ENCODE assay signal across 16 mouse cellular contexts in the genomic region with DNA sequence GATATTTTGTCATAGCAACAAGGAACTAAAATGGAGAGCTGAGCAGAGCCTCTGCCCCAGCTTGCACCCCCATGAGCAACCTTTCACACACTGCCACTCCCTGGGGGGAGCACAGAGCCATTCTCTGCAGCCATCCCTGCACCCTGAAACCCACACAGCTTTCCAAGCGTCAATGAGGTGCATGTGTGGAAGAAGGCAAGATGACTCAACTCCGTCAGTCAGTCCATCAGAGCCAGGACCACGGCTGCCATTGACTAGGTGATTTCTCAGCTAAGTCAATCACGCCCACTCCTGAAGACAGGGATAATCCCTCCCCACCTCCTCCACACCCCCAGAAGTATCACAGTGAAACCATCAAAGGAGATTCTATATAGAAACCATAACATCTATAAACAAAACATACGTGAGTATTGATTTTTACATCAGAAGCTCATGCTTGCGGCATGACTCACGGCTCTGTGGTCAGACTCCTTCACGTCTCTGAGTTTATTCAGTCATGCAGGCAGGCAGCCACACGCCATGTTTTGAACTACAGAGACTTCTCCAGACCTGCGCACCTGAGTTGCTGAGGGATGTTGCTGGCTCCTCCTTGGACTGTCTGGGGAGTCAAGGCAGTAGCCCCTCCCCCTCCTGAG. TPM values are rescaled to one million over a fixed set of nuclear protein-coding genes. Genes with fewer than 3 reads are reported as not detected.
DNase-seq lines count a peak whose midpoint lies in the region; ATAC-seq lines count a peak whose summit lies in the region.
"Had no signal": no experiment of that assay in that cellular context is flagged by ENCODE, and none has a peak within 500 bp of the region (broad histone marks: within the 10 kb centered on the region; RNA-seq: fewer than 3 reads in every experiment).

No protein-coding gene starts in this region.

- no peak overlapping the region for H3K27ac ChIP-seq in intestine, embryonic 14.5 days (ENCODE audit: low read depth)
- no peak overlapping the region for H3K27ac ChIP-seq in intestine, embryonic 15.5 days
- peak overlapping the region; percentile 58 for H3K27ac ChIP-seq in liver, embryonic 13.5 days
- H3K27ac ChIP-seq: hindbrain, embryonic 10.5 days; kidney, postnatal 0 days; limb, embryonic 10.5 days had no signal

- peak; percentile 50; the same call in 1 of the 2 replicates for ATAC-seq in intestine, embryonic 14.5 days (replicated peaks; ENCODE audit: low FRiP score, low TSS enrichment, low read depth)
- ATAC-seq in intestine, embryonic 15.5 days: no peak
- ATAC-seq in liver, embryonic 13.5 days (ENCODE audit: low read depth): no peak
- ATAC-seq: midbrain, embryonic 16.5 days had no signal

- H3K9ac ChIP-seq in intestine, embryonic 14.5 days (ENCODE audit: low read length): no peak overlapping the region
- H3K9ac ChIP-seq in intestine, embryonic 15.5 days: no peak overlapping the region
- H3K9ac ChIP-seq in liver, embryonic 13.5 days: no peak overlapping the region

- WGBS in intestine, embryonic 14.5 days: 77% methylated on average over 10 of the region's 10 CpGs
- WGBS in intestine, embryonic 15.5 days: 78% methylated on average over 10 of the region's 10 CpGs
- 81% methylated on average over 10 of the region's 10 CpGs for WGBS in liver, embryonic 13.5 days (ENCODE audit: insufficient replicate concordance)

- peaks cover 16% of the 10 kb centered on the region for H3K4me1 ChIP-seq in intestine, embryonic 14.5 days (replicated peaks; ENCODE audit: control insufficient read depth, insufficient read depth, low read length)
- peaks cover 43% of the 10 kb centered on the region for H3K4me1 ChIP-seq in intestine, embryonic 15.5 days (replicated peaks)
- peaks cover 99% of the 10 kb centered on the region for H3K4me1 ChIP-seq in liver, embryonic 13.5 days (replicated peaks)

- H3K4me3 ChIP-seq in intestine, embryonic 14.5 days (ENCODE audit: low read depth, low read length): no peak overlapping the region
- H3K4me3 ChIP-seq in intestine, embryonic 15.5 days (replicated peaks): no peak overlapping the region
- H3K4me3 ChIP-seq in liver, embryonic 13.5 days (replicated peaks): no peak overlapping the region
- H3K4me3 ChIP-seq: erythroblast, embryonic 14.5 days; hindbrain, embryonic 10.5 days; limb, embryonic 10.5 days had no signal

- no peak for DNase-seq in intestine, embryonic 14.5 days (ENCODE audit: low spot score)
- peak; percentile 98 for DNase-seq in 3T3-L1 (ENCODE audit: low read depth, low spot score)
- DNase-seq in NIH3T3 (ENCODE audit: low read depth): peak; percentile 94
- DNase-seq in liver, embryonic 13.5 days: no peak
- DNase-seq in retina, embryonic 14.5 days (ENCODE audit: low spot score): no peak
- DNase-seq in thymus, postnatal 25 days: no peak
- DNase-seq in right cerebral cortex, adult 18-20 months: no peak
- DNase-seq: cerebellum, postnatal 25 days; layer of hippocampus, adult 9-11 months; right cerebral cortex, postnatal 25 days had no signal

- no peaks in the 10 kb centered on the region for H3K27me3 ChIP-seq in intestine, embryonic 14.5 days (replicated peaks; ENCODE audit: control insufficient read depth, insufficient read depth, low read length)
- no peaks in the 10 kb centered on the region for H3K27me3 ChIP-seq in intestine, embryonic 15.5 days (replicated peaks)
- H3K27me3 ChIP-seq in liver, embryonic 13.5 days: no peaks in the 10 kb centered on the region

- no peak overlapping the region for H3K4me2 ChIP-seq in intestine, embryonic 14.5 days (ENCODE audit: low read length)
- no peak overlapping the region for H3K4me2 ChIP-seq in intestine, embryonic 15.5 days (replicated peaks)
- H3K4me2 ChIP-seq in liver, embryonic 13.5 days: no peak overlapping the region

- peaks cover 10% of the 10 kb centered on the region; the same call in 1 of the 2 replicates for H3K36me3 ChIP-seq in intestine, embryonic 14.5 days (ENCODE audit: control insufficient read depth, insufficient read depth, low read length)
- H3K36me3 ChIP-seq in intestine, embryonic 15.5 days: 0 out of 2 replicates have a peak, but pooled peaks cover 5% of the 10 kb centered on the region
- peaks cover 58% of the 10 kb centered on the region for H3K36me3 ChIP-seq in liver, embryonic 13.5 days

- no peaks in the 10 kb centered on the region for H3K9me3 ChIP-seq in intestine, embryonic 14.5 days (ENCODE audit: control insufficient read depth, low read length)
- H3K9me3 ChIP-seq in intestine, embryonic 15.5 days: no peaks in the 10 kb centered on the region
- H3K9me3 ChIP-seq in liver, embryonic 13.5 days (replicated peaks): no peaks in the 10 kb centered on the region
- H3K9me3 ChIP-seq: limb, embryonic 10.5 days had no signal

RNA-seq across cellular contexts. Expression of a gene that starts 14.6 kb away (rescaled TPM):
- 4.5 and 5.5 TPM in 2 replicates for polyA plus RNA-seq in intestine, embryonic 14.5 days (2014; fragmentation: Nextera tagmentation; extraction: Ambion mirVana)
- polyA plus RNA-seq in intestine, embryonic 15.5 days (2015; fragmentation: Nextera tagmentation; extraction: Ambion mirVana): 6.1 and 7.2 TPM in 2 replicates
- polyA plus RNA-seq in liver, embryonic 13.5 days (2015; fragmentation: Nextera tagmentation; extraction: Ambion mirVana): 2.9 and 3.4 TPM in 2 replicates

Comparison
In these comparisons a context has a peak if more than half of its experiments do, and no peak if none do; other contexts are left out.
1. DNase-seq: peak in 3T3-L1 (single experiment) and NIH3T3 (single experiment); none in intestine, embryonic 14.5 days (single experiment), liver, embryonic 13.5 days (single experiment), retina, embryonic 14.5 days (single experiment), thymus, postnatal 25 days (single experiment) and right cerebral cortex, adult 18-20 months (single experiment).